Mouse (Mus musculus) thymus, adult 2 months (tissue): ENCODE measurements around the gene Rasgrp4. TPM values are rescaled to one million over a fixed set of nuclear protein-coding genes. Genes with fewer than 3 reads are reported as not detected.

ENCODE experiments used
- DNase-seq: peaks from one replicate; pipeline ENCODE4 v3.0.0; 2021
- H3K27ac ChIP-seq: fragments of 200-500 bp; 2 replicates; pipeline ENCODE4 v1.5.1; 2012; ENCODE audit warnings: low read length, control low read depth; ENCODE audit not compliant: control insufficient read depth, insufficient read depth
- H3K27me3 ChIP-seq: fragments of 200-500 bp; 2 replicates; pipeline ENCODE4 v1.6.1; 2012; ENCODE audit warnings: mild to moderate bottlenecking, low read length, moderate library complexity, mixed read lengths; ENCODE audit not compliant: control insufficient read depth, insufficient read depth
- H3K36me3 ChIP-seq: fragments of 200-500 bp; 2 replicates; pipeline ENCODE4 v1.6.1; 2012; ENCODE audit warnings: mild to moderate bottlenecking, low read length, moderate library complexity; ENCODE audit not compliant: control insufficient read depth, insufficient read depth
- H3K4me1 ChIP-seq: fragments of 200-500 bp; replicated peaks from 2 replicates; pipeline ENCODE4 v1.6.1; 2012; ENCODE audit warnings: low read length; ENCODE audit not compliant: control insufficient read depth, insufficient read depth
- H3K4me3 ChIP-seq: fragments of 200-500 bp; 2 replicates; pipeline ENCODE4 v1.5.1; 2012; ENCODE audit warnings: mild to moderate bottlenecking, low read length, control low read depth, moderate library complexity; ENCODE audit not compliant: control insufficient read depth, insufficient read depth
- CTCF ChIP-seq: fragments of 200-500 bp; IDR thresholded peaks from 2 replicates; pipeline ENCODE4 v1.5.1; 2012; ENCODE audit warnings: mild to moderate bottlenecking, control low read depth, low read length, moderate library complexity, borderline replicate concordance; ENCODE audit not compliant: control insufficient read depth, poor library complexity, insufficient read depth; ENCODE audit errors: extremely low read depth
- POLR2A ChIP-seq: fragments of 200-500 bp; IDR thresholded peaks from 2 replicates; pipeline ENCODE4 v1.6.1; 2012; ENCODE audit warnings: mild to moderate bottlenecking, low read length, control low read depth, moderate library complexity; ENCODE audit not compliant: control insufficient read depth, poor library complexity, insufficient read depth; ENCODE audit errors: extremely low read depth
- WGBS: fragments of 180-500 bp; shearing (Covaris S2); methylation state at CpG from one replicate; pipeline ENCODE4 v1.1.7; 2018; 5-methylcytosine and 5-hydroxymethylcytosine counted together
- polyA plus RNA-seq: library from polyadenylated mRNA; depleted of rRNA; stranded (reverse); fragments of >200 nt; gene quantifications from 2 replicates; pipeline ENCODE4 v1.2.3, GENCODE M21; 2012

Gene Rasgrp4
- polyA plus RNA-seq, 1 experiment = 44.9 TPM

DNA sequence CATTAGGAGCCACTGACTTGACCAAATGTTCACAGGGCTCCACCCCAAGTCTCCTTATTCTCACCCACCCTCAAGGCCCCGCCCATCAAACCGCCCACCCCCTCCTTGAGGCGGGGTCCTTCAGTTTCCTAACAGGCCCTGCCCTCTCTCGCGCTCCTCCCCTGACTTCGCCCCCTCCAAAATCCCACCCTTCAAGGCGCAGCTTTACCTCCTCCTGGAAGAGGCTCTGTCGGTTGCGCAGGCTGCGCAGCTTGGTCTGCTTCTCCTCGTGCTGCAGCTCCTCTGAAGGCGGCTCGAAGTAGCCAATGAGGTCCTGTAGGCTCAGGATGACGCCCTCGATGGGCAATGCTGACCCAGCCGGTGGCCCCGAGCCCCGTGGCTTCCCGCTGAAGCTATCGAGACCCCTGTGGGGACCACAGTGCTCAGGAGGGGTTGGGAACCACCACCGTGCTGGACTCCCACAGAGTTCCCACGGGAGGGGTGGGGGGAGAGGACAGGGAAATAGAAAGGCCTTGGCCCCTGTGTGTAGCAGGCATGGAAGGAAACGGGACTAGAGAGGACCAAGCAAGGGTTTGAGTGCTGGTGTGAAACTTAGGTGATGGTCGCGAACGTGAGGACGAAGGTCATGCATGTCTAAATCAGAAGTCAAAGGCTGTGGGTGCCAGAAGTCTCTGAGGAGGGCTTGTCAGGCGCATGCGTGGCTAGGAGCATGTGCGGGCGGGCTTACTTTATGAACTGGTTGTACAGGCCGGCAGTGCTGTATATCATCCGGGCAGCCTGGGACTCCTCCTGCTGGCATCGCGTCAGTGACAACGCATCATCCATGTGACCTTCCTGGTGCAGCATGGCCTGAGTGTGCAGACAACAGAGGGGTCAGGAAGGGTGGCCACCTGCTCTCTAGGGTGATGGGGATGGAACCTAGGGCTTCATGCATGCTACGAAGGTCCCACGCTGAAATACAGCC is 25.4 kb upstream of the Rasgrp4 start:
- Histone ChIP-seq H3K4me3 (no peak overlapping the region), H3K36me3 (no peaks in the 10 kb centered on the region), H3K27me3 (no peaks in the 10 kb centered on the region), H3K27ac (no peak overlapping the region), H3K4me1 (no peaks in the 10 kb centered on the region)
- no peak for TF ChIP-seq POLR2A
- TF ChIP-seq CTCF = no peak
- 63% methylated on average over 38 of the region's 38 CpGs for WGBS
- peak; percentile 47 for DNase-seq

DNA sequence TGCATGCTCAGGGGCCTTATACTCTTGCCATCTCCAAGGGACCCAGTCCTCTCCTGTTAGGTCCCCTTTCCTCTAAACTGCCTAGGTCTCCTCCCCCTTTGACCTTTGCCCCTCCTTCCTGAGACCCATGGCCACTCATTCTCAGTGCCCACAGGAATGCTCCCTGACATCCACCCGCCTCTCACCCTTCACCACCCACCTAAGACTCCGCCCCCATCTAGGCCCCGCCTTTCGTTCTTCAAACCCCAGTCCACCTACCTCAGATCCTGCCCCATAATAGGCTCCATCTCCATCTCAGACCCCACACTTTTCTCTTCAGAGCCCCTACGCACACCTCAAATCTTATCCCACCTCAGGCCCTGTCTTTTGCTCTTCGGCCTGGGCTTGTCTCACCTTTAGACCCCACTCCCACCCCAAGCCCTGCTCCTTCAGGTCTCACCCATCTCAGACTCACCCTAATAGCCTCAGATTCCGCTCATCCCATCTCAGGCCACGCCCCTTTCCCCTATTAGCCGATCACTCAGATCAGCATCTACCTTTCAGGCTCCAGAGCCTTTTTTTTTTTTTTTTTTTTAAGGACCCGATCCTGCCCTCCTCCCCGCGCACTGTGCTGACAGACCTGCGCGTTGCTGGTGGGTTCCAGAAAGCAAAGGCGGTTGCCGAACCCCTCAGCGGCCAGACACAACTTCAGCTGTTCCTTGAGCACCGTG is 16.4 kb upstream of the Rasgrp4 start:
- Histone ChIP-seq H3K4me1 (no peaks in the 10 kb centered on the region), H3K27me3 (no peaks in the 10 kb centered on the region), H3K4me3 (no peak overlapping the region), H3K36me3 (no peaks in the 10 kb centered on the region), H3K27ac (no peak overlapping the region)
- TF ChIP-seq POLR2A (no peak), CTCF (no peak)
- 71% methylated on average over 18 of the region's 18 CpGs for WGBS
- DNase-seq = no peak

DNA sequence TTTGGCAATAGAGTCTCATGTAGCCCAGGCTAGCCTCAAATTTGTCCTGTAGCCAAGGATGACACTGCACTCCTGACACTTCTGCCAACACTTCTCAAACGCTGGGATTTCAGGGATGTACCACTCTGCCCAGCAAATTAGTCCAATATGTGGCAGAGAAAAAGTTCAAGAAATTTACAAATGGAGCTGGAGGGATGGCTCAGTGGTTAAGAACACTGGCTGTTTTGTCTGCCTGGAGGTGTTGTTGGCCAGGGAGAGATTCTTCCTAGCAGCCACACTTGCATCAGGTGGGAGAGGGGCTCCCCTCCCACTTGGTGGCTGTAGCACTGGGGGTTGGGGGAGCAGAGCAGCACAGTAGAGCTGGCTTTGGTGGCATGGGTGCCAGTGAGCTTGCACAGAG is 15.1 kb upstream of the Rasgrp4 start:
- Histone ChIP-seq H3K36me3 (no peaks in the 10 kb centered on the region), H3K27me3 (no peaks in the 10 kb centered on the region), H3K4me3 (no peak overlapping the region), H3K27ac (no peak overlapping the region), H3K4me1 (no peaks in the 10 kb centered on the region)
- 92% methylated on average over 1 of the region's 1 CpGs for WGBS
- TF ChIP-seq CTCF = no peak
- TF ChIP-seq POLR2A = no peak
- DNase-seq = no peak

DNA sequence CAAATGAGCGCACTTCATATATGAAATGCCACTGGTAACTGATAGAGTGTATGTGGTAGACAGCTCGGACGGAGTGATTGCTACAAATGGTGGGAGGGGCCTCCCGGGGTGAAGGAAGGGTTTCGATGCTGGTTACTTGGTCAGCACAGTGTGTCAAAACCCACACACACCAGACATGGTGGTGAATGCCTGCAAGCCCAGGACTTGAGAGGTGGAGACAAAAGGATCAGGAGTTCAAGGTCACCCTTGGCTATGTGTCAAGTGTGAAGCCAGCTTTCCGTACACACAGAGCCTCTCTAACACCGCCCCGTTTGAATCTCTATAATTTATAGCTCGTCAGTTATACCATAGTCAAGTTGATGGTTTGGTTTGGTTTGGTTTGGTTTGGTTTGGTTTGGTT is 11.8 kb upstream of the Rasgrp4 start:
- Histone ChIP-seq H3K36me3 (no peaks in the 10 kb centered on the region), H3K4me1 (peaks cover 5% of the 10 kb centered on the region), H3K4me3 (no peak overlapping the region), H3K27ac (no peak overlapping the region), H3K27me3 (no peaks in the 10 kb centered on the region)
- 94% methylated on average over 9 of the region's 9 CpGs for WGBS
- TF ChIP-seq POLR2A = no peak
- TF ChIP-seq CTCF = no peak
- DNase-seq = no peak

DNA sequence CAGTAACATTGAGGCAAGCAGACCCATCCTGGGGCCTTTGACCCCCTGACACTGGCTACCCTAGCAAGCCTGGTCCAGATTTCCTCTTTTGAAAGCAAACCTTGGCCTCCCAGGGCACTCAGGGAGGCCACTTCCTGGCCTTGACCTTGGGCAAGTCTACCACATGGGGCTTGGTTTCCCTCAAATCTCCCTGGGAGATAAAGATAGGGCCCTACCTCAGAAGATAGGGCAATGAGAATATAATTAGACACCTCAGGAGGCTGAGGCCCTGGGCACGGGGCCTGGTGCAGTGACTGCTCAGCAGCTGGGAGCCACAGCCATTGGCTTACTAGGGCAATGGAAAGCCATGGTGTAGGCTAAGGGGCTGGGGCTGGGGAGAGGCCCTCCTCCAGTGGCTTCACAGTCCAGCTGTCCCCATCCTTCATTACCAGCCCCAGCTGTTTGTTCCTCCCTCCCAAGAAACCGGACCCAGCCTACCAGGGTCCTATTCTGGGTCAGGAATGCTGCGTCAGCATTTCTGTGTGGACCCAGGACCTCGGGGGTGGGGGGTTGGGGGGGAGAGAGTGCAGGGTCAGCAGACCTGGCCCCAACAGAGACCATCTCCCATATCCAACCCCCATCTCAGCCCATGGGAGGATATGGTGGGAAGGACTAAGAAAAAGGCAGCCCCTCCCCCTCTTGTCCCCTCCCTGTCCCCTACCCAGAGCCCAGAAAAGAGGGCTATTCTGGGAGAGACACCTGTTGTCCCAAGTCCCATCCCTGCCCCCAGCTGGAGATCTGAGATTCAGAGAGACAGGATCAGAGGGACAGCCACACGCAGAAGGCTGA is 10.9 kb upstream of the Rasgrp4 start:
- Histone ChIP-seq H3K4me3 (no peak overlapping the region), H3K4me1 (peaks cover 5% of the 10 kb centered on the region), H3K36me3 (no peaks in the 10 kb centered on the region), H3K27ac (no peak overlapping the region), H3K27me3 (no peaks in the 10 kb centered on the region)
- TF ChIP-seq CTCF (no peak), POLR2A (no peak)
- no peak for DNase-seq
- WGBS = 69% methylated on average over 5 of the region's 5 CpGs

DNA sequence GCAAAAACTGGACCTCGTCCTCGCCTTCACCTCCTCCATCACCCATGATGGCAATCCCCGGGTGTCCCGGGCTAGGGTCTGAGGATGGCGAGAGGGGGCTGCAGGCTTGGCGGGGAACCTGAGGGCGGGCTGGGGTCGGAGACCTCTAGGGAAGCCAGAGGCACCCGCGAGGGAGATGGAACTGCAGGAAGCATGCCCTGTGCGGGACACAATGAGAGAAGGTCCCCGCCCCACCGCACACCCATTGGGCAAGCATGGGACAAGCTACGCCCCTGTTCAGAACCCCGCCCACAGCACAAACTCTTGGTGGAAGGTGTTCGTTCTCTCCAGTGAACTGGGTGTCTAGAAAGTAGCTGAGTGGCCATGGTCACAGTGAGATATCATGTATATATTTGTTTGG is 9.7 kb upstream of the Rasgrp4 start, which contains the start of gene Ryr1:
TSS of gene Ryr1 (minus strand) at position 210 of the 400 bp plus-strand sequence.
- H3K4me1 ChIP-seq = peaks cover 7% of the 10 kb centered on the region
- no peak within 1 kb of the TSS for H3K4me3 ChIP-seq
- WGBS = 2% methylated on average over 16 of the region's 16 CpGs
- H3K27me3 ChIP-seq = no peaks in the 10 kb centered on the region
- H3K27ac ChIP-seq = no peak within 1 kb of the TSS
- peak; percentile 66 for DNase-seq
- no peak for TF ChIP-seq CTCF
- TF ChIP-seq POLR2A = no peak
- no peaks in the 10 kb centered on the region for H3K36me3 ChIP-seq
